Mouse (Mus musculus) spleen, adult 2 months (tissue): ENCODE results near the gene E130114P18Rik.

Source experiments
- CTCF ChIP-seq: fragments of 200-500 bp; IDR thresholded peaks from 2 replicates; pipeline ENCODE4 v1.5.1; 2011; ENCODE audit warnings: mild to moderate bottlenecking, inconsistent platforms; ENCODE audit not compliant: insufficient read depth, insufficient read length, insufficient replicate concordance; ENCODE audit errors: extremely low read depth
- POLR2A ChIP-seq: fragments of 200-500 bp; IDR thresholded peaks from 2 replicates; pipeline ENCODE4 v1.6.1; 2011; ENCODE audit warnings: low read depth, low read length, inconsistent platforms

DNA sequence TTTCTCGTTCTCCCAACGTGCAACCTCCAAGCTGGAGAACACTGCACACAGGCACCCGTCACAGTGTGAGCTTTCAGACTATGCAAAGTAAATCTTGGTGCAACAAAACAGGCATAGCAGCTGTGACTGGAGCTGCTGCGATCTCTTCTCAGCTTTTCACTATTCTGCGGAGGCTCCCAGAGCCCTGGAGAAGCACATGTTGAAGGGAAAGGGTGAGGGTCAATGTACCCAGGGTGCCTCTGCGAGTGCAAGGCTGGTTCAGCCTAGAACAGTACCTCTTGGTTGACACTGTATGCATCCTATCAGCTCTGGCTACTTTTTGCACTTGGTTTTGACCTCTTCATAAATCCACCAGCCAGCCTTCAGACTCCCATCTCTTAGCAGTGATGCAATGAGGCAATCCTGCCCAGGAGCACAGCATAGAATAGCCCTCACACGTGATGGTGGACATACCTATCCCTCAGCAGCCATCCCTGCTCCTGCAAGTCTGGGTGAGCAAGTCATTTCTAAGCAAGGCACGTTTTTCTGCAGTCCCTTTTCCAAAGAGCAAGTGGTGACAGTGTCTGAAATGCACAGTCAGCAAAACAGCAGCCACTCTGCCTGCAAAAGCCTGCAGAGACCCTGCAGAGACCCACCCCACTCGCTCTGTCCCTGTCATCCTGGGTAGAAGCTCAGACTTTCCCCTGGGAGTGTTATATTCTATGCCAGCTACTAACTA is 67.7 kb downstream of the E130114P18Rik start:
- TF ChIP-seq POLR2A (no peak), CTCF (no peak)
